Mouse (Mus musculus) limb, embryonic 11.5 days (tissue): ENCODE measurements around the gene Gpr55. TPM values are rescaled to one million over a fixed set of nuclear protein-coding genes. Genes with fewer than 3 reads are reported as not detected.

Experiments used
- ATAC-seq: fragments of 200-750 bp; cut with Nextera tagmentation; 2 replicates; pipeline ENCODE4 v1.8.0; 2017; ENCODE audit warnings: low read depth; ENCODE audit not compliant: insufficient number of reproducible peaks, low FRiP score, low TSS enrichment
- DNase-seq: peaks from one replicate; pipeline ENCODE4 v3.0.0-alpha.2; 2015; ENCODE audit warnings: low spot score
- H3K27ac ChIP-seq: fragments of 300-500 bp; sonication (generic); replicated peaks from 2 replicates; pipeline ENCODE4 v1.5.1; 2014; ENCODE audit warnings: low read depth, mild to moderate bottlenecking, low read length
- H3K27me3 ChIP-seq: fragments of 300-500 bp; sonication (generic); 2 replicates; pipeline ENCODE4 v1.6.1; 2014; ENCODE audit warnings: mild to moderate bottlenecking, low read length, mixed read lengths; ENCODE audit not compliant: control insufficient read depth, insufficient read depth
- H3K36me3 ChIP-seq: fragments of 300-500 bp; sonication (generic); 2 replicates; pipeline ENCODE4 v1.6.1; 2014; ENCODE audit warnings: mild to moderate bottlenecking, low read length, moderate library complexity, mixed read lengths; ENCODE audit not compliant: control insufficient read depth, insufficient read depth
- H3K4me1 ChIP-seq: fragments of 300-500 bp; sonication (generic); 2 replicates; pipeline ENCODE4 v1.6.1; 2014; ENCODE audit warnings: low read length, mixed read lengths; ENCODE audit not compliant: control insufficient read depth, insufficient read depth
- H3K4me2 ChIP-seq: fragments of 300-500 bp; sonication (generic); 2 replicates; pipeline ENCODE4 v1.6.1; 2014; ENCODE audit warnings: low read depth, mild to moderate bottlenecking, moderate library complexity; ENCODE audit not compliant: severe bottlenecking
- H3K4me3 ChIP-seq: fragments of 300-500 bp; sonication (generic); 2 replicates; pipeline ENCODE4 v1.5.1; 2014; ENCODE audit warnings: low read depth, low read length
- H3K9ac ChIP-seq: fragments of 300-500 bp; sonication (generic); 2 replicates; pipeline ENCODE4 v1.6.1; 2014; ENCODE audit warnings: mild to moderate bottlenecking, low read length
- H3K9me3 ChIP-seq: fragments of 300-500 bp; sonication (generic); 2 replicates; pipeline ENCODE4 v1.6.1; 2016; ENCODE audit warnings: low read length; ENCODE audit not compliant: control insufficient read depth
- WGBS: fragments of 180-500 bp; shearing (Covaris S2); extraction: QIAGEN DNeasy Blood & Tissue Kit; methylation state at CpG from one replicate; pipeline ENCODE4 v1.1.7; 2014; 5-methylcytosine and 5-hydroxymethylcytosine counted together
- polyA plus RNA-seq: library from polyadenylated mRNA; unstranded; fragments of >200 nt; fragmentation: Nextera tagmentation; extraction: Ambion mirVana; gene quantifications from 2 replicates; pipeline ENCODE4 v1.2.1, GENCODE M21; 2014

Gpr55 gene
- polyA plus RNA-seq, 1 experiment from 2014 or later: not detected

- no peak overlapping the region for H3K9ac ChIP-seq
- no peak overlapping the region for H3K27ac ChIP-seq
- H3K9me3 ChIP-seq: no peaks in the 10 kb centered on the region
- no peaks in the 10 kb centered on the region for H3K27me3 ChIP-seq
- H3K36me3 ChIP-seq: no peaks in the 10 kb centered on the region
- no peak overlapping the region for H3K4me2 ChIP-seq
- ATAC-seq (no peak), DNase-seq (no peak)
- 84% methylated on average over 5 of the region's 5 CpGs for WGBS
- no peak overlapping the region for H3K4me3 ChIP-seq
- H3K4me1 ChIP-seq: peaks cover 10% of the 10 kb centered on the region
Measured at GRCm38 (mm10) chr1:85931170-85931569, 29.6 kb downstream of the Gpr55 start.

- H3K36me3 ChIP-seq: no peaks in the 10 kb centered on the region
- H3K4me3 ChIP-seq: no peak overlapping the region
- no peak overlapping the region for H3K4me2 ChIP-seq
- no peak overlapping the region for H3K27ac ChIP-seq
- peaks cover 10% of the 10 kb centered on the region for H3K4me1 ChIP-seq
- H3K9me3 ChIP-seq: no peaks in the 10 kb centered on the region
- H3K9ac ChIP-seq: no peak overlapping the region
- 86% methylated on average over 6 of the region's 6 CpGs for WGBS
- no peak for DNase-seq
- ATAC-seq: no peak
- no peaks in the 10 kb centered on the region for H3K27me3 ChIP-seq
Measured at GRCm38 (mm10) chr1:85929406-85929805, 31.4 kb downstream of the Gpr55 start.

DNA sequence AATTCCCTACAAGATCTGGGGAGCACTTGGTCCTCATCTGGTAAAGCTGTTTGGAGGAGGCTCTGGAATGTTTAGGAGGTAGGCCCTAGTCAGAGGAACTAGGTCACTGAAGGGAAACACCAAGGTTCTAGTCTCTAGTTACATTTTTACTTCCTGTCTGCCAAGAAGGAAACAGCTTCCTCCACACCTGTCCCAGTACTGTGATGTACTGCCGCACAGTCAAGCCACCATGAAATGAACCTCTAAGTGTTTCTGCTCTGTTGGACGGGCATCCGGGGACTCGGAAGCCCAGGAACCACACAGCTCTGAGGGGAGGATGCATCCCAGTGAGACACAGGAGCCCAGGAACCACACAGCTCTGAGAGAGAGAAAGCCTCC, 32.1 kb downstream of the Gpr55 start:
- 83% methylated on average over 4 of the region's 4 CpGs for WGBS
- Histone ChIP-seq H3K4me1 (peaks cover 6% of the 10 kb centered on the region; the same call in 1 of the 2 replicates), H3K27ac (no peak overlapping the region), H3K4me3 (no peak overlapping the region), H3K4me2 (no peak overlapping the region), H3K9ac (no peak overlapping the region), H3K9me3 (no peaks in the 10 kb centered on the region), H3K36me3 (no peaks in the 10 kb centered on the region), H3K27me3 (no peaks in the 10 kb centered on the region)
- no peak for DNase-seq
- no peak for ATAC-seq

GRCm38 (mm10) chr1:85928057-85928687, 32.6 kb downstream of the Gpr55 start, which contains the start of gene 4933407L21Rik:
Gene 4933407L21Rik (plus strand): TSS chr1:85928483.
- Histone ChIP-seq H3K4me2 (no peak within 1 kb of the TSS), H3K27ac (no peak within 1 kb of the TSS), H3K36me3 (no peaks in the 10 kb centered on the region), H3K9ac (no peak within 1 kb of the TSS), H3K27me3 (no peaks in the 10 kb centered on the region), H3K9me3 (no peaks in the 10 kb centered on the region), H3K4me1 (0 out of 2 replicates have a peak, but pooled peaks cover under 1% of the 10 kb centered on the region), H3K4me3 (no peak within 1 kb of the TSS)
- DNase-seq: no peak
- 0 out of 2 replicates have a peak, but pooled peaks have one; percentile 40 for ATAC-seq
- 74% methylated on average over 4 of the region's 4 CpGs for WGBS

DNA sequence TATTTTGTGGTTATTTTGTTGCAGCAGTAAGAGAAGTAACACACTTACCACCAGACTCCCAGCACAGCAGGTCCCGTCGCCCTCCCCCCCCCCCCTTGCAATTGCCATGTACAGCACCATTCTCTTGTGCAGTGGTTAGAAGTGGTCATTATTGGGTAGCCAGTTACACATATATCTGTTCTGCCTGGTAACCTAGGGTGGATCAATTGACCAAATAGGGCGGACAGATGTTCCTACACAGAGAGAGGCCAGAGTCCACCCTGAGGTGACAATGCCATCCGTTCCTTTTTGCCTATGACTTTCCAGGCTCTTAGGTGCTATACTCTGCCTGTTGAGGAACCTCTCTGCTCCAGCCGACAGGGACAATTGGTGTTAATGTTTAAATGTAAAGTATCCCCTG, 35.6 kb downstream of the Gpr55 start:
- Histone ChIP-seq H3K4me1 (no peaks in the 10 kb centered on the region), H3K4me3 (no peak overlapping the region), H3K9me3 (no peaks in the 10 kb centered on the region), H3K9ac (no peak overlapping the region), H3K36me3 (no peaks in the 10 kb centered on the region), H3K27ac (no peak overlapping the region), H3K27me3 (no peaks in the 10 kb centered on the region), H3K4me2 (no peak overlapping the region)
- DNase-seq (no peak), ATAC-seq (no peak)
- WGBS: 83% methylated on average over 5 of the region's 5 CpGs

- Histone ChIP-seq H3K27me3 (no peaks in the 10 kb centered on the region), H3K4me3 (no peak overlapping the region), H3K36me3 (no peaks in the 10 kb centered on the region), H3K9ac (no peak overlapping the region), H3K4me2 (no peak overlapping the region), H3K4me1 (no peaks in the 10 kb centered on the region), H3K27ac (no peak overlapping the region), H3K9me3 (no peaks in the 10 kb centered on the region)
- WGBS: 70% methylated on average over 5 of the region's 5 CpGs
- DNase-seq (no peak), ATAC-seq (no peak)
Measured at GRCm38 (mm10) chr1:85922865-85923211, 38.0 kb downstream of the Gpr55 start.

GRCm38 (mm10) chr1:85922127-85922864, 38.5 kb downstream of the Gpr55 start:
- no peaks in the 10 kb centered on the region for H3K27me3 ChIP-seq
- H3K36me3 ChIP-seq: no peaks in the 10 kb centered on the region
- H3K4me3 ChIP-seq: no peak overlapping the region
- no peak overlapping the region for H3K4me2 ChIP-seq
- H3K9ac ChIP-seq: no peak overlapping the region
- ATAC-seq (no peak), DNase-seq (no peak)
- H3K27ac ChIP-seq: no peak overlapping the region
- no peaks in the 10 kb centered on the region for H3K4me1 ChIP-seq
- no peaks in the 10 kb centered on the region for H3K9me3 ChIP-seq
- 76% methylated on average over 7 of the region's 7 CpGs for WGBS

DNA sequence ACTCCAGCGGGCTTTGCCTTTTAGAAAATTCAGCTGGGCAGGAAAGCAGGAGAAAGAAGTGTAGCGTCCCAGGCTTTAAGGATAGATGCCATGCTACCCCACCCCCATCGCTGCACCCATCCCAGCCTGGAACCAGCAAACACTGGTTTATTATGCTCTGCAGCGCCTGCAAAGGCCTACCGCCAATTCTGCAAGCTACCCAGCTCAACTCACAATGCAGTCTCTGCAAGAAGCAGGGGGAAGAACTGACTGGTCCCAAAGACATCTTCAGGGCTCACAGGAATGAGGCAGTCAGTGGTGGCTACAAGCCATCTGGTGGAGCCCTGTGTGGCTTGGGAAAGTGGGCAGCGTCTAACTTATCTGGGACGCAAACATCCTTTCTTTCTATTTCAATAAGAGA, 39.1 kb downstream of the Gpr55 start:
- H3K9me3 ChIP-seq: no peaks in the 10 kb centered on the region
- H3K4me1 ChIP-seq: no peaks in the 10 kb centered on the region
- WGBS: 94% methylated on average over 7 of the region's 7 CpGs
- no peak overlapping the region for H3K9ac ChIP-seq
- DNase-seq: no peak
- H3K27me3 ChIP-seq: no peaks in the 10 kb centered on the region
- no peak for ATAC-seq
- no peak overlapping the region for H3K27ac ChIP-seq
- no peak overlapping the region for H3K4me2 ChIP-seq
- no peak overlapping the region for H3K4me3 ChIP-seq
- H3K36me3 ChIP-seq: no peaks in the 10 kb centered on the region
